Mouse (Mus musculus): Measurements from ENCODE around the gene Adipoq.

GRCm38 (mm10) chr16:23196296-23196695 lies 50.0 kb downstream of the Adipoq start:
- TF ChIP-seq TAL1 (conservative IDR thresholded peaks at IDR 0.05; ENCODE audit: low read depth, low read length) (no peak), CTCF (IDR thresholded peaks at IDR 0.05; ENCODE audit: low read depth, low read length) (no peak), GATA1 (IDR thresholded peaks at IDR 0.05; ENCODE audit: borderline replicate concordance, low read length) (no peak), POLR2AphosphoS5 (IDR thresholded peaks at IDR 0.05; ENCODE audit: insufficient replicate concordance, low read depth, low read length) (no peak), GATA2 (IDR thresholded peaks at IDR 0.05; ENCODE audit: borderline replicate concordance, low read depth, low read length) (no peak)
